Mouse (Mus musculus): Measurements from ENCODE around the gene Nptn. TPM values are rescaled to one million over a fixed set of nuclear protein-coding genes. Genes with fewer than 3 reads are reported as not detected.

Nptn gene
- polyA plus RNA-seq, 1 experiment from 2014 or later, result 56.1 TPM

DNA sequence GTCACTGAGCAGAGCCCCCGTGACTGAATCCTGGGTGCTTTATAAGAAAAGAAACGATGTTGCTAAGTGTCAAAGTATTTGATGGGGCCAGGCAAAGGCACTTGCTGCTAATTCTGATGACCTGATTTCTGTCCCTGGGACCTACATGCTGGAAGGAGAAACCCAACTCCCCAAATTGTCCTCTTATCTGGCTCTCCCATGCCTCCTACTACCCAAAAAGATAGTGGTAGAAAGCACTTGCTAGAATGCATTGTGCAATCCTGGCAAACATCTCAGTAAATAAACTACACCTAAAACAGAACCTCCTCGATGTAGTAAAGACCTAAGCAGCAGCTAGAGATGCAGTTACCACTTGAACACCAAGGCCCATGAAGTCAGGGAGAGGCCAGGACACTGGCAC, 80.8 kb downstream of the Nptn start:
- peaks cover 5% of the 10 kb centered on the region; the same call in 1 of the 2 replicates for H3K36me3 ChIP-seq (ENCODE audit: control insufficient read depth, insufficient read depth, low read length)
- no peak for ATAC-seq (ENCODE audit: insufficient number of reproducible peaks, low FRiP score, low TSS enrichment, low read depth)
- no peak overlapping the region for H3K9ac ChIP-seq (ENCODE audit: low read length)
- no peak overlapping the region for H3K4me2 ChIP-seq (ENCODE audit: low read depth, severe bottlenecking)
- H3K27ac ChIP-seq (replicated peaks; ENCODE audit: low read depth, low read length), result no peak overlapping the region
- H3K4me3 ChIP-seq (ENCODE audit: low read depth, low read length), result no peak overlapping the region
- DNase-seq (ENCODE audit: low spot score), result no peak
- WGBS, result 86% methylated on average over 3 of the region's 3 CpGs
- H3K9me3 ChIP-seq (ENCODE audit: control insufficient read depth, low read length), result no peaks in the 10 kb centered on the region
- no peaks in the 10 kb centered on the region for H3K27me3 ChIP-seq (ENCODE audit: control insufficient read depth, insufficient read depth, low read length)
- no peaks in the 10 kb centered on the region for H3K4me1 ChIP-seq (ENCODE audit: control insufficient read depth, insufficient read depth, low read length)

DNA sequence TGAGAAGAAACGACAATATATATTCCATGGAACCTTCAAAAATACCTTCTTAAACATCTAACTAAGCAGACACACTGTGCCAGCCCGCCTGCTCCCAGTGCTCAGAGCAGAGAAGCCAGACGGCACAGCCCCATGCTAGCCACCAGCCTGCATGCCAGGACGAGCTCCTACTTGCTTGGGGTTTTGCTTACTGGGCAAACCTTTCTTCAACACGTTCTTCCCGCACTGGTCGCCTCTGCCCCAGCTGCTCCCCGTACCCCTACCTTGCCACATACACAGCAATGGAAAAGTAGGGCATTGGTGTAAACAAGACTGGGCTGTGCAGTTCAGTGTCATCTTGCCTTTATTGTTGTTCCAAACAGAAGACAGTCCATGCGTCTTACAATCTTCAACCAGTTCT, 83.5 kb downstream of the Nptn start:
- H3K9me3 ChIP-seq (ENCODE audit: control insufficient read depth, low read length), result no peaks in the 10 kb centered on the region
- H3K9ac ChIP-seq (ENCODE audit: low read length), result no peak overlapping the region
- H3K4me2 ChIP-seq (ENCODE audit: low read depth, severe bottlenecking), result no peak overlapping the region
- no peak for ATAC-seq (ENCODE audit: insufficient number of reproducible peaks, low FRiP score, low TSS enrichment, low read depth)
- DNase-seq (ENCODE audit: low spot score), result no peak
- no peak overlapping the region for H3K27ac ChIP-seq (replicated peaks; ENCODE audit: low read depth, low read length)
- H3K36me3 ChIP-seq (ENCODE audit: control insufficient read depth, insufficient read depth, low read length), result peaks cover 5% of the 10 kb centered on the region; the same call in 1 of the 2 replicates
- no peaks in the 10 kb centered on the region for H3K27me3 ChIP-seq (ENCODE audit: control insufficient read depth, insufficient read depth, low read length)
- no peak overlapping the region for H3K4me3 ChIP-seq (ENCODE audit: low read depth, low read length)
- no peaks in the 10 kb centered on the region for H3K4me1 ChIP-seq (ENCODE audit: control insufficient read depth, insufficient read depth, low read length)
- WGBS, result 84% methylated on average over 9 of the region's 9 CpGs

DNA sequence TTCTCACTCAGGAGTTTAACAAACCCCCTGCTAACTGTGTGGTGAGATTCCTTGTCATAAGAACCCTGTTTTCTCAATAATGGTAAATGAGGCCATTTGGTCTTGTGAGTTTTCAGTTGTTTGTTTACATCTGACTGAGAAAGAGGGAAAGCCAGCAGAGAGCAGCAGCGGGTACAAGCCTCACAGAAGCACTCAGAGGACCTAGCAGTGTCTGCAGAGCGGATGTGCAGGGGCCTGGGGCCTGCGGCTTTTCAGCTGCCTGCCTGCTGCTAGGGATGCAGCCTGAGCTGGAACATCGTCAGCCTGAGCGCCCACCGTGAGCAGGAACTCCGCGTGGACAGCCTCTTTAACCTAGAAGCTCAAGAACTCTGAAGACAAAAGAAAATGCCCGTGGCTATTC, 84.2 kb downstream of the Nptn start:
- DNase-seq (ENCODE audit: low spot score) (no peak), ATAC-seq (ENCODE audit: insufficient number of reproducible peaks, low FRiP score, low TSS enrichment, low read depth) (no peak)
- peaks cover 5% of the 10 kb centered on the region; the same call in 1 of the 2 replicates for H3K36me3 ChIP-seq (ENCODE audit: control insufficient read depth, insufficient read depth, low read length)
- no peak overlapping the region for H3K27ac ChIP-seq (replicated peaks; ENCODE audit: low read depth, low read length)
- H3K9me3 ChIP-seq (ENCODE audit: control insufficient read depth, low read length), result no peaks in the 10 kb centered on the region
- no peaks in the 10 kb centered on the region for H3K4me1 ChIP-seq (ENCODE audit: control insufficient read depth, insufficient read depth, low read length)
- WGBS, result 54% methylated on average over 9 of the region's 9 CpGs
- H3K4me3 ChIP-seq (ENCODE audit: low read depth, low read length), result no peak overlapping the region
- no peak overlapping the region for H3K4me2 ChIP-seq (ENCODE audit: low read depth, severe bottlenecking)
- H3K27me3 ChIP-seq (ENCODE audit: control insufficient read depth, insufficient read depth, low read length), result no peaks in the 10 kb centered on the region
- no peak overlapping the region for H3K9ac ChIP-seq (ENCODE audit: low read length)

DNA sequence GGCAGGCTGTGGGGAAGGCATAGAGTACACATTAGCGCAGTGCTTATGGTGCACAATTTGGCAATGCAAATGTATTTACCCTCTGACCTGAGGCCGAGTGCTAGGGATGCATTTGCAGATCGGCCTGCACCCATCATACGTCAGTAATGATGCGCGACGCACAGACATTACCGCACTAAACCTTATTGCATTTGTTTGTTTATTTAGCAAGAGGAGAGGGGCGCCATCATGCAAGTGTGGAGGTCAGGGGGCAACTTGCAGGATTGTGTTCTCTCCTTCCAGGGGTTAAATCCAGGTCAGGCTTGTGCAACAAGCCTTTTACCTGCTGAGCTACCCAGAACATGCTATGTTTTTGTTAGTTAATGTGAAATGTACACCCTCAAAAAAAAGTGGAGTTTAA, 85.2 kb downstream of the Nptn start:
- WGBS, result 53% methylated on average over 9 of the region's 9 CpGs
- DNase-seq (ENCODE audit: low spot score), result no peak
- Histone ChIP-seq H3K9me3 (ENCODE audit: control insufficient read depth, low read length) (no peaks in the 10 kb centered on the region), H3K9ac (ENCODE audit: low read length) (no peak overlapping the region), H3K27ac (replicated peaks; ENCODE audit: low read depth, low read length) (no peak overlapping the region), H3K4me3 (ENCODE audit: low read depth, low read length) (no peak overlapping the region), H3K4me2 (ENCODE audit: low read depth, severe bottlenecking) (no peak overlapping the region), H3K27me3 (ENCODE audit: control insufficient read depth, insufficient read depth, low read length) (no peaks in the 10 kb centered on the region), H3K4me1 (ENCODE audit: control insufficient read depth, insufficient read depth, low read length) (no peaks in the 10 kb centered on the region), H3K36me3 (ENCODE audit: control insufficient read depth, insufficient read depth, low read length) (peaks cover 5% of the 10 kb centered on the region; the same call in 1 of the 2 replicates)
- ATAC-seq (ENCODE audit: insufficient number of reproducible peaks, low FRiP score, low TSS enrichment, low read depth), result no peak

DNA sequence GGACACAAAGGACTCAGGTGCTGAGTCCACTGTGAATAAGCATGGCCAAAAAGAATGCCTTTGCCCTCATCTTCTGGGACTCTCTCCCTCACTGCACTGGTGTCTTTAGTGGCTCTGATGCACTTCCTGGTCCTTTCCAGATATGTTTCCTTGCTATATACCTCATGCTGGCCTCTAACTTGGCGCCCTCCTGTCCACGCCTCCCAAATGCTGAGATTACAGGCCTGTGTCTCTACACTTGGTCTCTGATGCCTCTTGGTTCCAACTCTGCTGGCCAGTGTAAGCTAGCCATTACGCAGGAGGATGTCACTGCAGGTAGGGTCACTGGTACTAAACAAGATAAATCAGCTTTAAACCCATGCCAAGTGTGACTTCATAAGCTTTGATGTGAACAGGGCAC, 86.1 kb downstream of the Nptn start:
- Histone ChIP-seq H3K36me3 (ENCODE audit: control insufficient read depth, insufficient read depth, low read length) (0 out of 2 replicates have a peak, but pooled peaks cover 5% of the 10 kb centered on the region), H3K9me3 (ENCODE audit: control insufficient read depth, low read length) (no peaks in the 10 kb centered on the region), H3K27ac (replicated peaks; ENCODE audit: low read depth, low read length) (no peak overlapping the region), H3K4me2 (ENCODE audit: low read depth, severe bottlenecking) (no peak overlapping the region), H3K27me3 (ENCODE audit: control insufficient read depth, insufficient read depth, low read length) (no peaks in the 10 kb centered on the region), H3K4me1 (ENCODE audit: control insufficient read depth, insufficient read depth, low read length) (no peaks in the 10 kb centered on the region), H3K9ac (ENCODE audit: low read length) (no peak overlapping the region), H3K4me3 (ENCODE audit: low read depth, low read length) (no peak overlapping the region)
- 95% methylated on average over 3 of the region's 3 CpGs for WGBS
- DNase-seq (ENCODE audit: low spot score) (no peak), ATAC-seq (ENCODE audit: insufficient number of reproducible peaks, low FRiP score, low TSS enrichment, low read depth) (no peak)

DNA sequence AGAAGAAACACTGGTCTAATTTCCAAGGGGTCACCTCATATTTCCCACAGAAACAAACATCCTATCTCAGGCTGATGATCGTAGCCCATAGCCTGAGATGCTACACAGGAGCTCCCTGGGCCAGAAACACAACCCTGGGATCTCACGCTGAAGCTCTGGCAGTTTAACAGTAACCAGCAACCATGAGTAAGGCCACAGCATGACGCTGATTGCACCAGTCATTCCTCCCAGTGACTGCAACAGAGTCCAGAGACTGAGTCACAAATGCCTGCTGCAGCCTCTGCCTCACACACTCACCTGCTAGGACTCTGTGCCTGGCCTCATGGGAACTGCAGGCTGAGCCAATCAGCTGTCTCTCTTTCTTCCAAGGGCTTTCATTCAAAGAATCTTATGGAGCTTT, 87.0 kb downstream of the Nptn start:
- ATAC-seq (ENCODE audit: insufficient number of reproducible peaks, low FRiP score, low TSS enrichment, low read depth), result no peak
- Histone ChIP-seq H3K9me3 (ENCODE audit: control insufficient read depth, low read length) (no peaks in the 10 kb centered on the region), H3K9ac (ENCODE audit: low read length) (no peak overlapping the region), H3K4me3 (ENCODE audit: low read depth, low read length) (no peak overlapping the region), H3K4me1 (ENCODE audit: control insufficient read depth, insufficient read depth, low read length) (no peaks in the 10 kb centered on the region), H3K4me2 (ENCODE audit: low read depth, severe bottlenecking) (no peak overlapping the region), H3K36me3 (ENCODE audit: control insufficient read depth, insufficient read depth, low read length) (0 out of 2 replicates have a peak, but pooled peaks cover 5% of the 10 kb centered on the region), H3K27ac (replicated peaks; ENCODE audit: low read depth, low read length) (no peak overlapping the region), H3K27me3 (ENCODE audit: control insufficient read depth, insufficient read depth, low read length) (no peaks in the 10 kb centered on the region)
- DNase-seq (ENCODE audit: low spot score), result no peak
- WGBS, result 61% methylated on average over 3 of the region's 3 CpGs

DNA sequence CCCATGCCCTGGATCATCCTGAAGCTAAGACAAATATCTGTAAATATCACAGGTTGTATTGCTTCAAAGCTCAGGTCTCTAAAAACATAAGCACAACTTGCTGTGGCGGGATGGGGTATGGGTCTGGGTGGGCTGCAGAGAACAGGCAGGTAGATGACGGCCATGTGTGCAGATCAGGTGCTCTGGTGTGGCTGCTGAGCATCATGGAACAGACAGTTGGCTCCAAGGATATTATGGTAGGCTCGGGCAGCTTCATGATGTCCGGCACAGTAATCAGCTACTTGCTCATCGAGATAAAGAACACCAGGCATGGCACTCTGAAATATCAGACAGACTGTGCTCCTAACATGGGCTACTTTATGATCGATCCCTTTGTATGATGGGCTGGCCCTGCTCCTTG, 87.8 kb downstream of the Nptn start:
- no peaks in the 10 kb centered on the region for H3K27me3 ChIP-seq (ENCODE audit: control insufficient read depth, insufficient read depth, low read length)
- ATAC-seq (ENCODE audit: insufficient number of reproducible peaks, low FRiP score, low TSS enrichment, low read depth), result no peak
- H3K9ac ChIP-seq (ENCODE audit: low read length), result no peak overlapping the region
- no peak overlapping the region for H3K4me3 ChIP-seq (ENCODE audit: low read depth, low read length)
- 92% methylated on average over 6 of the region's 6 CpGs for WGBS
- DNase-seq (ENCODE audit: low spot score), result no peak
- H3K27ac ChIP-seq (replicated peaks; ENCODE audit: low read depth, low read length), result no peak overlapping the region
- H3K9me3 ChIP-seq (ENCODE audit: control insufficient read depth, low read length), result no peaks in the 10 kb centered on the region
- 0 out of 2 replicates have a peak, but pooled peaks cover 2% of the 10 kb centered on the region for H3K4me1 ChIP-seq (ENCODE audit: control insufficient read depth, insufficient read depth, low read length)
- H3K36me3 ChIP-seq (ENCODE audit: control insufficient read depth, insufficient read depth, low read length), result 0 out of 2 replicates have a peak, but pooled peaks cover 2% of the 10 kb centered on the region
- H3K4me2 ChIP-seq (ENCODE audit: low read depth, severe bottlenecking), result no peak overlapping the region

DNA sequence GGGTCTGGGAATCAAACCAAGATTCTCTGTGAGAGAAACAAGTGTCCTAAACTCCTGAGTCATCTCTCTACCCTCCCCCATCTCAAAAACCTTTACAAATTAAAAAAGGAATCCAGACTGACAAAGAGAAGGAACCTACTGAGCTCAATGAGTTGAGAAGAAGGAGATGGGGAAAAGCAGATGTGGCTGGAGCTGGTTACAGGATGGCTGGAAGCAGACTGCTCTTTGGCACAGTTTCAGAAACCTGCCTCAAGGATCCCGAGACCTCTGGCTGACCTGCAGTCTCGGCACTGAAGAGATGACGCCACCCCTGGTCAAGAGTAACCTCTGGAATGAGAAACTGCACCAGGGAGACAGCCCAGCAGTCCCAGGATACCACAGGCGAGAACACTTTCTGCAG, 90.4 kb downstream of the Nptn start:
- Histone ChIP-seq H3K9ac (ENCODE audit: low read length) (no peak overlapping the region), H3K27me3 (ENCODE audit: control insufficient read depth, insufficient read depth, low read length) (no peaks in the 10 kb centered on the region), H3K36me3 (ENCODE audit: control insufficient read depth, insufficient read depth, low read length) (no peaks in the 10 kb centered on the region), H3K4me1 (ENCODE audit: control insufficient read depth, insufficient read depth, low read length) (0 out of 2 replicates have a peak, but pooled peaks cover 2% of the 10 kb centered on the region), H3K9me3 (ENCODE audit: control insufficient read depth, low read length) (no peaks in the 10 kb centered on the region), H3K27ac (replicated peaks; ENCODE audit: low read depth, low read length) (no peak overlapping the region), H3K4me3 (ENCODE audit: low read depth, low read length) (no peak overlapping the region), H3K4me2 (ENCODE audit: low read depth, severe bottlenecking) (no peak overlapping the region)
- WGBS, result 36% methylated on average over 4 of the region's 4 CpGs
- ATAC-seq (ENCODE audit: insufficient number of reproducible peaks, low FRiP score, low TSS enrichment, low read depth) (no peak), DNase-seq (ENCODE audit: low spot score) (no peak)

DNA sequence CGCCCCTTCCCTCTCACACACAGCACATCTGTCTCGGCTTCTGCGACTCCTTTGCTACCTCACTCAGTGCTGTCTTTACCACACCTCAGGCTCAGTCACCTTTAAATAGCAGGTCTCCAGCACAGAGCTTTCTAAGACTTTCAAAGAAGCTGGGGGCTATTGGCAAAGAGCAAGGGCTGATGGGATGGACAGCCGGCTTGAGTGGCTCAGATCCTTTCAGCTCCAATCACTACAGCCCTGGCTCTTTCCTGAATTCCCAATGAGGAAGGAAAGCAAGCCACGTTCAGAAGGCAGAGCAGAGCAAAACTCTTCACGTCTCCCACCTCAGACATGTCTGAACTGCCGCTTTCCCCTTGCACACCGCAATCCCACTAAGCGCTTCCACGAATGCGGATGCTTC, 92.7 kb downstream of the Nptn start:
- H3K4me2 ChIP-seq (ENCODE audit: low read depth, severe bottlenecking), result no peak overlapping the region
- 74% methylated on average over 11 of the region's 11 CpGs for WGBS
- DNase-seq (ENCODE audit: low spot score), result no peak
- H3K9ac ChIP-seq (ENCODE audit: low read length), result no peak overlapping the region
- H3K27ac ChIP-seq (replicated peaks; ENCODE audit: low read depth, low read length), result no peak overlapping the region
- no peaks in the 10 kb centered on the region for H3K27me3 ChIP-seq (ENCODE audit: control insufficient read depth, insufficient read depth, low read length)
- H3K9me3 ChIP-seq (ENCODE audit: control insufficient read depth, low read length), result no peaks in the 10 kb centered on the region
- no peak for ATAC-seq (ENCODE audit: insufficient number of reproducible peaks, low FRiP score, low TSS enrichment, low read depth)
- no peaks in the 10 kb centered on the region for H3K36me3 ChIP-seq (ENCODE audit: control insufficient read depth, insufficient read depth, low read length)
- H3K4me1 ChIP-seq (ENCODE audit: control insufficient read depth, insufficient read depth, low read length), result 0 out of 2 replicates have a peak, but pooled peaks cover 2% of the 10 kb centered on the region
- no peak overlapping the region for H3K4me3 ChIP-seq (ENCODE audit: low read depth, low read length)

Measured in limb, embryonic 11.5 days (tissue).